Mouse (Mus musculus): ENCODE data around the gene Ccdc84.
"Not testable (repeated sequence)": the region's sequence is repeated elsewhere in the genome, so short reads cannot be mapped to it uniquely, and the experiment has no call there.

Gene Ccdc84

DNA sequence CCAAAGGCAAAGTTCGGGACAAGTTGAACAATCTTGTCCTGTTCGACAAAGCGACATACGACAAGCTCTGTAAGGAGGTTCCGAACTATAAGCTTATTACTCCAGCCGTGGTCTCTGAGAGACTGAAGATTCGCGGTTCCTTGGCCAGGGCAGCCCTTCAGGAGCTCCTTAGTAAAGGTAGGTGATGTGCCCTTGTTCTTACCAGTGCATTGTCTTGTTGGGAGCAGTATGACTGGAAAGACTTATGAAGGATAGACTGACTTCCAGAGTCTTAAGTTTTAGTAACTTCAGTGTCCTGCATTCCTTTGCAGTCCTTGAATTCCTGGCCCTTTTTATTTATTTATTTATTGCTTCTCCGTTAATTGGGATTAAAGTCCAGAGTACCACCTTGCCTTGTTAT, 9.7 kb downstream of the Ccdc84 start:
- DNase-seq (ENCODE audit: low read depth, low spot score), result not testable (repeated sequence)

DNA sequence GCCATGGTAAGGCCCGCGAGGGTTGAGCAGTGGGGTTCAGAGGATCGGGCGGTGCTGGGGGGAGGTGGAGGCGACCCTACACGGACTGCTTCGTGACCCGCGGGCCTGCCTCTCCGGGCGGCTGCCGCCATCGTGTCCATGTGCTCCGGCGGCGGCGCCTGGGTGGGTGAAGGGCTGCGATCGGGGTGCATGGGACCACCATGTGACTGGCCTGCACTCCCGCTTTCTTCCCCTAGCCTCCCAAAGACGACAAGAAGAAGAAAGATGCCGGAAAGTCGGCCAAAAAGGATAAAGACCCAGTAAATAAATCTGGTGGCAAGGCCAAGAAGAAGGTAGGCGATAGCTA, 10.6 kb downstream of the Ccdc84 start:
- no peak for DNase-seq (ENCODE audit: low read depth, low spot score)

DNA sequence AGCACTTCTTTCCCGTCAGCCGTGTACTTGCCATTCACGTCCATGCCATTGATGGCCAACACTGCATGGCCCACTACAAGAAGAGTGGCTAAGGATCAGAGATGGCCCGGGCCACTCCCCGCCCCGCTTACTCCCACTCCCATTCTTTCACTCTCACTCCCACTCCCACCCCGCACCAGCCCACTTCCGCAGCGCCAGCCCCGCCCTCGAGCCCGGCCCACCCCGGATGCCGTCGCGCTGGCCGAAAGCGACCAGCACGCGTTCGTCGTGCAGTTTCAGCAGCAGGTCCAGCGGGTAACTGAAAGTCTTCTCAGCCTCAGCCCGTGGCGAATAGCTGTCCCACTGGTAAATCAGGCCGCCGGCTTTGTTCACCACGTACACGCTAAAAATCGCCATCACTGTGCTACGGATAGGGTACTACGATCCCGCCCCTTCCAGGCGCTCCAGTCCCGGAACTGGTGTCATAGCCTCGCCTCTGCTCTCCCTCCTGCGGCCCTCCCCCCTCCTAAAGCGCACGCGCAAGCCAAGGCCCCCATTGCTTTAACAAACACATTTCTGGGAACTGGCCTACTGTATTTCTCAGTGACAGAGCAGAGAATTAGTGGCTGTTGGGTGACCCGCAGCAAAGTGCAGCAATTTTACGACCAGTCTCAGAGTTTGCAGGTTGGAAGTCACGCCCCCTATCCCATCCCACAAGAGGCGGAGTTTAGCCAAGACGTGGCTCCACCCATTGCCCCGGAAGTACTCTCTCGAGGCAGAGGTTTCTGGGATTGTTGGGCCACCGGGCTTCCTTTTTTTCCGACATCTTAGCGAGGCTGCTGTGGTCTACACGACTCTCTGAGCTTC, 11.2 kb downstream of the Ccdc84 start, which contains the start of the genes Rps25 and Trappc4:
Gene Rps25, plus strand, starts transcription at position 234 of the 846 bp plus-strand sequence.
Gene Trappc4, minus strand, starts transcription at position 695 of the 846 bp plus-strand sequence.
- DNase-seq (ENCODE audit: low read depth, low spot score), result peak; percentile 95

DNA sequence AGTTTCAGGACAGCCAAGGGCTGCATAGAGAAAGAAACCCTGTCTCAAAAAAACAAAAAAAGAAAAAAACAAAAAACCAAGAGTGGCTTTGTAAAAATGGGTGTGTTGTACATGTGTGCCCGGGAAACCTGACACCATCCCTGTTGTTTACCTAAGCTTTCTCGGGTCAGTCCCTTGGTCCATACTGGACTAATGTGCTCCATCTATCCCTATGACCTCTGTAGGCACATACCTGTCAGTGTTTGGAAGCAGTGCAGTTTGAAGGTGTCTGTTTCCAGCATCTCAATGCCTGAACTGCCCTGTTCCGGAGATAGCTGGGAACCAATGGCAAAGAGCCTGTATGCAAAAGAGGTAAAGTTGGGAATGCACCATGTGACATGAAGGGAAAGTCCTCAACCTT, 13.4 kb downstream of the Ccdc84 start:
- no peak for DNase-seq (ENCODE audit: low read depth, low spot score)

DNA sequence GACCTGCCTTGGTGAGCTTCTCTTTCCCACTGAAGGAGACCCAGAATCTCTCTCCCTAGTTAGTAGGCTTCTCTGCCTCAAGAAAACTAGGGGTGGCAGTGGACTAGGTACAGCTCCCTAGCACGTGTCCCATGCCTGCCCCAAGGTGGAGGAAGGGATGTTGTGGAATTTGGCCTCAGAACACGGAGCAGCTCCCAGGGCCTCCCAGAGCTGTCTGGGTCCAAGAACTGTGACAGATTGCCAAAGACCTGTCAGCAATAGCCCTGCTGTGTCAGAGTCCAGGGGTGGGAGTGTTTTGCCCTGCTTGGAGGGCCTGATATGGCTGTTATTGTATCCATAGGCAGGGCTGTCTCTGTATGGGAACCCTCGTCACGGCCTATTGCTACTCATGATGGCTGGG, 17.3 kb downstream of the Ccdc84 start:
- DNase-seq (ENCODE audit: low read depth, low spot score), result no peak

GRCm38 (mm10) chr9:44399795-44400114, 18.6 kb downstream of the Ccdc84 start:
- no peak for DNase-seq (ENCODE audit: low read depth, low spot score)

DNA sequence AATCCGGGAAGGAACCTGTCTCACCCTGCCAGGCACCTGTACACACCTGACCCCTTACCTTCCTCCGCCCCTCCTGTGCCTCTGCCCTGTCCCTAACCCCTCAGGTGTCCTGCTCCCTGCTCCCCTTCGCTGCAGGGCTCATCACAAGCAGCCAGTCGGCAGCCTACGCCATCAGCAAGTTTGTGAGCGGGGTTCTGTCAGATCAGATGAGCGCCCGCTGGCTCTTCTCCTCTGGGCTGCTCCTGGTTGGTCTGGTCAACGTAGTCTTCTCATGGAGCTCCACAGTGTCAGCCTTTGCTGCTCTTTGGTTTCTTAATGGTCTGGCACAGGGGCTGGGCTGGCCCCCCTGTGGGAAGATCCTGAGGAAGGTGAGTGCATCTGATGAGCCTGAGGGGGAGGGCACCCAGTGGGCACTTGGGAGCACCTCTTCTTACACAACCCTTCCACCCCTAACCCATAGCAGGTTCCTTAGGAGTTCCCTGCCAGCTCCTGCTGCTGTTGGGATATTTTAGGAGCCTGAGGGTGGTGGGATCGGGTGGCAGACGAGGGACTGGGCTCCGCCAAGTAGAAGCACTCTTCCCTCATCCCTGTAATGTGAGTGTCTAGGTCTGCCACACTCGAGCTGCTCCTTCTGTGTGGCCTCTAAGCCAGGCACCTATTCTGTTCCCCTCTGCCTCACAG, 19.1 kb downstream of the Ccdc84 start:
- DNase-seq (ENCODE audit: low read depth, low spot score), result no peak

DNA sequence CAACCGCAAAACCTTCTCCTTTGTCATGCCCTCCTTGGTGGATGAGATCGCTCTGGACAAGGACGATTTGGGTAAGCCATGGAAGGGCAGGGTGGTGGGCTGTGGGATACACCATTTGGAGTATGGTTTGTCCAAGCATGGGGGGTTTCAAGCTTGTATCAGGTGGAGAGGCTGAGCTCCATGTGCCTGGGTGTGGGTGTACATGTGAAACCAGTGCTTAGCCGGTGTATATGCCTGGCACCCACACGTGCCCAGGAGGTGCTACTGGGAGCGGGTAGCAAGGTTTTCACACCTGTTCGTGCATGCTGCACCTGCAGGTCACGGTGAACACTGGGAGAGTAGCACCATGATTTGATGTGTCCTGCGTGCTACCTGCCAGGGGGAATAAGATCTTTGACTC, 19.8 kb downstream of the Ccdc84 start:
- DNase-seq (ENCODE audit: low read depth, low spot score), result no peak

DNA sequence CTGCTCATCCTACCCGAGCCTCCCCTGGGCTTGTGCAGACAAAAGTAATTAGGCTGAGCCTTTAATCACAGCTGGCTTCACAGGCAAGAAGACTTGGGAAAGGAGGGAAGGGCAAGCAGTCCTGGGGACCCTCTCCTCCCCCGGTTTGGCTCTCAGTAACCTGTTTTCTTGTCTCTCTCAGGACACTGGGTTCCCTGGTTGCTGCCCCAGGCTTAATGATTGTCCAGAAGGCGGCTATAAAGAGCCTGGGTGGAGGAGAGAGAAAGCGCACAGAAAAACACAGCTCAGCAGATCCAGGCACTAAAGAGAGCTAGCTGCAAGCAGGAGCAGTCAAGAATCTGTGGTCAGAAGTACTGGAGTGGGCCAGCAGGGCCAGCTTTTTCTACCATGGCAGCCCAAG, 20.3 kb downstream of the Ccdc84 start:
- no peak for DNase-seq (ENCODE audit: low read depth, low spot score)

GRCm38 (mm10) chr9:44396684-44397411, 21.5 kb downstream of the Ccdc84 start, which contains the start of gene Slc37a4:
Gene Slc37a4, plus strand, starts transcription at chr9:44396852.
- DNase-seq (ENCODE audit: low read depth, low spot score), result peak; percentile 94

DNA sequence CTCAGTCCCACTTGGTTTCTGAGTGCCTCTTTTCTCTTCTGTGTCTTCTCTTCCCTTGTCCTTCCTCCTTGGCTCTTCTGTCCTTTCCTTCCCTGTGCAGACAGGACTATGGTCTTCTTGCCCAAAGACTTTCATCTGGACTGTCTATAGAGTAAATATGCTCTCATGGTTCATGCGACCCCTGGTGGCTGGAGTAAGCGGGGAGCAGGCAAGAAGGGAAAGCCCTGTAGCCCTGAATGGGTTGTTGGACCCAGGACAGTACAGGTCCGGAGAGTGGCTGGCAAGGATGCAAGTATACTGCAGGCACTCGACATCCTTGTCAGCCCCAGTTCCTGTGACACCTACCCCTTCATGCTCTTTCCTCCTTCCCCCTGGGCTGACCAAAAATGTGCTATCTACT, 26.9 kb downstream of the Ccdc84 start:
- DNase-seq (ENCODE audit: low read depth, low spot score), result peak; percentile 80

DNA sequence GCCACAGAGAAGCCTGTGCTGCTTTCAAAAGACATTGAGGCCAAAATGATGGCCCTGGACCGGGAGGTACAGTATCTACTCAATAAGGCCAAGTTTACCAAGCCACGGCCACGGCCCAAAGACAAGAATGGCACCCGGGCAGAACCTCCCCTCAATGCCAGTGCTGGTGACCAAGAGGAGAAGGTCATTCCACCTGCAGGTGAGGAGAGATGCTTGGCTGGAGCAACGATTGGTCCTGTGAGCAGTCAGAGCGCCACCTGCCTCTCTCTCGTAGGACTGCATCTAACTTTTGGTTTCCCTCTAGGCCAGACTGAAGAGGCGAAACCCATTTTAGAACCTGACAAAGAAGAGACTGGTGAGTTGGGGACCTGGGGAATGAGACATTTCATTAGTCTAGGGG, 29.1 kb downstream of the Ccdc84 start:
- DNase-seq (ENCODE audit: low read depth, low spot score), result peak; percentile 80

DNA sequence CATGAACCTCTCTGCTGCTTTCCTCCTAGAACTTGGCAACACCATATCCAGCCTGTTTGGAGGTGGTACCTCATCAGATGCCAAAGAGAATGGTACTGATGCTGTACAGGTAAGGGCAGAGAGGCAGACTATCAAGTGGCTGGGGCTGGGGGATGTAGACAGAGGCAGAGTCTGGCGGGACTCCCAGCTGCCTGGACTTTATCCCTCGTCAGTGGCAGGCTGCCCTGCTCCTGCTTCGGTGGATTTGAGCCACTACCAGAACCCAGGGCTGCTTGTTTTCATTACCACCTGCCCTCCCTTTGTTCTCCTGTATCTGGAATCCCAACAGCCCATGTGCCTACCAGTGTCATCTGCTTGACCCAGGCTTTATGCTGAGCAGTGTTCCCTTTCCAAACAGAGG, 31.1 kb downstream of the Ccdc84 start:
- no peak for DNase-seq (ENCODE audit: low read depth, low spot score)

DNA sequence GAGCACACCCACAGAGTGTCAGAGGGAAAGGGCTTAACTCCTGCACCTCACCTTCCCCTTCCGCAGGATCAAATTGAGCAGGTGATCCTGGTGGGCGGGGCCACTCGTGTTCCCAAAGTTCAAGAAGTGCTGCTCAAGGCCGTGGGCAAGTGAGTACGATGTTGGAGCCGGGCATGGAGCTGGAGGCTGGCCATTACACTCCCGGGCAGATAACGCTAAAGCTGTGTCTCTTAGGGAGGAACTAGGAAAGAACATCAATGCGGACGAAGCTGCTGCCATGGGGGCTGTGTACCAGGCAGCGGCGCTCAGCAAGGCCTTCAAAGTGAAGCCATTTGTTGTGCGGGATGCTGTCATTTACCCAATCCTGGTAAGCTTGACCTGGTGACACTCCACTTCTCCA, 33.8 kb downstream of the Ccdc84 start:
- no peak for DNase-seq (ENCODE audit: low read depth, low spot score)

- no peak for DNase-seq (ENCODE audit: low read depth, low spot score)
Measured at GRCm38 (mm10) chr9:44379862-44380261, 38.5 kb downstream of the Ccdc84 start.

GRCm38 (mm10) chr9:44379054-44379834, 39.1 kb downstream of the Ccdc84 start, which contains the start of gene Hyou1:
Gene Hyou1, plus strand, starts transcription at chr9:44379490.
- peak; percentile 99 for DNase-seq (ENCODE audit: low read depth, low spot score)

GRCm38 (mm10) chr9:44378153-44378730, 40.1 kb downstream of the Ccdc84 start:
- DNase-seq (ENCODE audit: low read depth, low spot score), result peak; percentile 46

DNA sequence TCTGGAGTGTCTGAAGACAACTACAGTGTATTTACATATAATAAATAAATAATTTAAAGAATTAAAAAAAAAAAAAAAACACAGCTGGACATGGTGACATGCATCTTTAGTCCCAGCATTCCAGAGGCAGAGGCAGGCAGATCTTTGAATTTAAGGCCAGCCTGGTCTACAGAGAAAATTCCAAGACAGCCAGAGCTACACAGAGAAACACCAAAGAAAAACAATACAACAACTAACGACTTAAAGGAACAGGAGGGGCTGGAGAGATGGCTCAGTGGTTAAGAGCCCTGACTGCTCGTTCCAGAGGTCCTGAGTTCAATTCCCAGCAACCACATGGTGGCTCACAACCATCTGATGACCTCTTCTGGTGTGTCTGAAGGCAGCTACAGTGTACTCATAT, 41.0 kb downstream of the Ccdc84 start:
- DNase-seq (ENCODE audit: low read depth, low spot score), result not testable (repeated sequence)

DNA sequence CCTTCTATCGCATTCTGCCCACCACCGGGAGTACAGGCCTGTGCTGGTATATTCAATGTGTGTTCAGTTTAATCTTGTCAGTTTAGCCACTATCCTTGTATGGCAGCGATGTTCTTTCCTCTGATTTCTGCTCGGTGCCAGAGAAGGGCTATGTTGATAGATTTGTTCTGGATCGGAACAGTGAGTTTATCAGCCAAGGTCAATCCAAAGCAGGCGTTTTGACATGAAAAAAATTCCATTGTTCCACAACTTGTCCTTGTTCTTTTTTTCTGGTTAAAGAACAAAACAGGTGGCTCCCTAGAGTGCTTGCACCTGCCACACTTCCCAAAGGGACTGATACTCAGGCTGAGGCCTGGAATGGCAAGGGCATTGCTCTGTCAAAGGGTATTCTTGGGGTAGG, 42.2 kb downstream of the Ccdc84 start:
- DNase-seq (ENCODE audit: low read depth, low spot score), result no peak

- DNase-seq (ENCODE audit: low read depth, low spot score), result no peak
Measured at GRCm38 (mm10) chr9:44373386-44373785, 45.0 kb downstream of the Ccdc84 start.

DNA sequence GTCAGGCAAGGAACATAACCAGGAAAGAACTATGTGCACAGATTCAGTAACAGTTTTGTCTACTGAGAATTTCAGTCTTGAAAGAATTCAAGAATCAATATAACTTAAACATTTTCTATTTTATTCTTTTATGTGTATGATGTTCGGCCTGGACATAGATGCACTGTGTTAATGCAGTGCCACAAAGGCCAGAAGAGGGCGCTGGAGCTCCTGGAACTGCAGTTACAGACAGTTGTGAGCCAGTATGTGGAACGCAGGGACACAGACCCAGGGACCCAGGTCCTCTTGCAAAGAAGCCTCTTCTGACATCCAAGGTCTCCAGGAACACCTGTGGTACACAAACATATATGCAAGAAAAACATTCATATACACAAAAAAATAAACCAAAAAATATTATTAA, 53.9 kb downstream of the Ccdc84 start:
- peak; percentile 69 for DNase-seq (ENCODE audit: low read depth, low spot score)

Data from CD4-positive, CD25-positive, alpha-beta regulatory T cell, adult 2 months (primary cell).